Mouse (Mus musculus) forebrain, embryonic 12.5 days (tissue): ENCODE measurements around the gene Afap1l2. TPM values are rescaled to one million over a fixed set of nuclear protein-coding genes. Genes with fewer than 3 reads are reported as not detected.

ENCODE experiments used
- ATAC-seq: fragments of 200-750 bp; cut with Nextera tagmentation; 2 replicates; pipeline ENCODE4 v1.8.0; 2017; ENCODE audit warnings: moderate TSS enrichment; ENCODE audit not compliant: low FRiP score
- H3K27ac ChIP-seq: fragments of 300-500 bp; sonication (generic); 2 replicates; pipeline ENCODE4 v1.5.1; 2016; ENCODE audit warnings: mild to moderate bottlenecking
- H3K27me3 ChIP-seq: fragments of 300-500 bp; sonication (generic); 2 replicates; pipeline ENCODE4 v1.6.1; 2016; ENCODE audit warnings: mild to moderate bottlenecking
- H3K36me3 ChIP-seq: fragments of 300-500 bp; sonication (generic); replicated peaks from 2 replicates; pipeline ENCODE4 v1.6.1; 2016; ENCODE audit warnings: mild to moderate bottlenecking
- H3K4me1 ChIP-seq: fragments of 300-500 bp; sonication (generic); 2 replicates; pipeline ENCODE4 v1.6.1; 2016
- H3K4me2 ChIP-seq: fragments of 300-500 bp; sonication (generic); 2 replicates; pipeline ENCODE4 v1.6.1; 2016; ENCODE audit warnings: mild to moderate bottlenecking, moderate library complexity
- H3K4me3 ChIP-seq: fragments of 300-500 bp; sonication (generic); replicated peaks from 2 replicates; pipeline ENCODE4 v1.5.1; 2016; ENCODE audit warnings: mild to moderate bottlenecking
- H3K9ac ChIP-seq: fragments of 300-500 bp; sonication (generic); 2 replicates; pipeline ENCODE4 v1.6.1; 2016; ENCODE audit warnings: mild to moderate bottlenecking
- H3K9me3 ChIP-seq: fragments of 300-500 bp; sonication (generic); 2 replicates; pipeline ENCODE4 v1.6.1; 2016
- WGBS: fragments of 180-500 bp; shearing (Covaris S2); methylation state at CpG from one replicate; pipeline ENCODE4 v1.1.7; 2016; 5-methylcytosine and 5-hydroxymethylcytosine counted together
- polyA plus RNA-seq: library from polyadenylated mRNA; unstranded; fragments of >200 nt; fragmentation: Nextera tagmentation; extraction: Ambion mirVana; gene quantifications from 2 replicates; pipeline ENCODE4 v1.2.1, GENCODE M21; 2016

Afap1l2 gene
- polyA plus RNA-seq, 1 experiment from 2014 or later, result 2.7 TPM

DNA sequence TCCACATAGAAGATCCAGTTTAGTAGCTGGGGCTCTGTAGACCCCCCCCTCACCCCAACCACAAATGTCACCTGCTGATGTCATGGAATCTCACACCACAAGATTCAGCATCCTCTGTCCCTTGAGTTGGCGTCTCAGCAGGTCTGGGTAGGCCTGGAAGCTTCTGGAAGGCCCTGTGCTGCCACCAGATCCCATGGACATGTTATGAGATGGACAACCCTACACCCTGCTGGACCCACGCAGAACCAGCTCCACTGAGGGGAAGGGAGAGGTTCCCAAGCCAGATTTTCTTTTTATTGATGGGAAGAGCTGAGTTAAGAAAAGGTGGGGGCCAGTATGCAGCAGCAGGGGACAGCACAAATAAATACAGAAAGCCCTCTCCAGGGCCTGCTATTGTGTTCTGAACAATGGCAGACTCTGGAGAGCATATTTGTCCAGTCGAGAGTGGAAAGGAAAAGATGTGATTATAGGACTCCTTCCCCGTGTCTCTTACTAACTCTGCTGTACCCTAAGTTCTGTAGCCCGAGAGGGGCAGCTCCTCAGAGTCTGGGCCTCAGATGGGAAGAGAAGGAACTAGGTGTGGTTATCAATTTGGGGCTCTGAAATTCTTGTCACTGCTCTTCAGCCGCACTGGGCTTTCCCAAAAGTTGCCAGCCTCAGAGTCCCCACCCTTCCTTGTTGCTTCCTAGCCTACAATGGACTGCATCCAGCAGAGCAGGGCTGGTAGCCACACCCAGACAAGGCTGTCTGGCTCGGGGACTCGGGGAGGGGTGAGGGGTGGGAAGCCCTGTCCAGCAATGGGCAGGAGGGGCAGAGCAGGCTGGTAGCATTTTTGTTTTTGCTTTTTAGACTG lies 20.5 kb upstream of the Afap1l2 start:
- H3K27ac ChIP-seq, result no peak overlapping the region

GRCm38 (mm10) chr19:57026501-57026900 lies 18.5 kb upstream of the Afap1l2 start:
- Histone ChIP-seq H3K4me1 (peaks cover 8% of the 10 kb centered on the region), H3K4me2 (no peak overlapping the region), H3K36me3 (no peaks in the 10 kb centered on the region), H3K27ac (no peak overlapping the region), H3K9me3 (peaks cover 7% of the 10 kb centered on the region; the same call in 1 of the 2 replicates), H3K27me3 (no peaks in the 10 kb centered on the region), H3K4me3 (no peak overlapping the region), H3K9ac (no peak overlapping the region)
- ATAC-seq, result no peak
- WGBS, result 73% methylated on average over 4 of the region's 4 CpGs

More for the DNA sequence above, 20.5 kb upstream of the Afap1l2 start:
- H3K4me1 ChIP-seq, result peaks cover 8% of the 10 kb centered on the region
- H3K9ac ChIP-seq, result no peak overlapping the region
- no peak for ATAC-seq
- peaks cover 7% of the 10 kb centered on the region; the same call in 1 of the 2 replicates for H3K9me3 ChIP-seq
- no peak overlapping the region for H3K4me3 ChIP-seq
- no peak overlapping the region for H3K4me2 ChIP-seq
- no peaks in the 10 kb centered on the region for H3K36me3 ChIP-seq
- no peaks in the 10 kb centered on the region for H3K27me3 ChIP-seq
- 38% methylated on average over 8 of the region's 8 CpGs for WGBS

- no peak for ATAC-seq
- Histone ChIP-seq H3K9ac (no peak overlapping the region), H3K27ac (no peak overlapping the region), H3K9me3 (no peaks in the 10 kb centered on the region), H3K4me2 (no peak overlapping the region), H3K4me3 (no peak overlapping the region), H3K4me1 (peaks cover 12% of the 10 kb centered on the region), H3K27me3 (0 out of 2 replicates have a peak, but pooled peaks cover 3% of the 10 kb centered on the region), H3K36me3 (no peaks in the 10 kb centered on the region)
- 85% methylated on average over 8 of the region's 8 CpGs for WGBS
Observed at GRCm38 (mm10) chr19:57017785-57018179, 9.8 kb upstream of the Afap1l2 start.

GRCm38 (mm10) chr19:57016995-57017784 lies 9.2 kb upstream of the Afap1l2 start:
- no peak overlapping the region for H3K27ac ChIP-seq
- H3K9ac ChIP-seq, result no peak overlapping the region
- WGBS, result 56% methylated on average over 15 of the region's 15 CpGs
- H3K4me2 ChIP-seq, result no peak overlapping the region
- no peak overlapping the region for H3K4me3 ChIP-seq
- no peak for ATAC-seq
- H3K27me3 ChIP-seq, result 0 out of 2 replicates have a peak, but pooled peaks cover 3% of the 10 kb centered on the region
- H3K4me1 ChIP-seq, result peaks cover 12% of the 10 kb centered on the region
- H3K9me3 ChIP-seq, result no peaks in the 10 kb centered on the region
- H3K36me3 ChIP-seq, result no peaks in the 10 kb centered on the region

DNA sequence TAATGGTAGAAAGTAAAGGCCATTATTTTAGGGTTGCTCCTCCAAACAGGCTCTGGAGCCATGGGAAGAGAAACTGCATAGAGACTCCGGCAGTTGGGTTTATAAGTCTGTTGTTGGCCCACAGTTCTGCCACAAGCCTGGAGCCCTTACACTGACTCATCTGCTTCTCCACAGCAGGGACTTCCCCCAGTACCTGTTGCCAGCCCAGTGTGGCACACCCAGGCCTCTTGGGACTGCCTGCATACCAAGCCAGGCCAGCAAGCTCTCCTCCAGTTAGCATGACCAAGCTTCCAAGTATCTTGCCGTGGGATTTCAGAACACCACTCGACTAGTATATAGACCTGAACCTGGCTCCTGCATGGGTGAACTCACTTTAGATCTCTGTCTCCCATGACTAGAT lies 6.8 kb upstream of the Afap1l2 start:
- 92% methylated on average over 3 of the region's 3 CpGs for WGBS

DNA sequence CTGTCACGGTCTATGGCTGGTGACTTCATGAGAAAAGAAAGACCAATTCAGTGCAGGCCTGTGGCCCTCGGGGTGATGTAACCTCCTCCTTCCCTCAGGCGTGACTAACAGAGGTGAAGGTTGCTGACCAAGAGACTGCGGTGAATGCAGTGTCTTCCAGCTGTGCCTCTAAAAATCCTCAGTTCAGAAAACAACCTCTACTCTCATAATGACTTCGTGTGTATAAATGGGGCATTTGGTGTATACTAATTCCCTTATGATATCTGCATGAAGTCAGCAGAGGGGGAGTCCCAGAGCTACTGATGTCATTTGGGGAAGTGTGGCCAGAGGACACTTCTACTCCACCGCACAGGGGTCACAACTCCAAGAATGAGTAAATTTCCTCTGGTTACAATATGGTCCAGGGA lies 5.2 kb upstream of the Afap1l2 start:
- Histone ChIP-seq H3K9me3 (no peaks in the 10 kb centered on the region), H3K4me2 (no peak overlapping the region), H3K36me3 (no peaks in the 10 kb centered on the region), H3K4me3 (no peak overlapping the region), H3K9ac (no peak overlapping the region), H3K27me3 (peaks cover 22% of the 10 kb centered on the region), H3K27ac (no peak overlapping the region), H3K4me1 (peaks cover 20% of the 10 kb centered on the region)
- WGBS, result 57% methylated on average over 6 of the region's 6 CpGs
- ATAC-seq, result no peak

More for the DNA sequence above, 6.8 kb upstream of the Afap1l2 start:
- Histone ChIP-seq H3K27me3 (peaks cover 9% of the 10 kb centered on the region; the same call in 1 of the 2 replicates), H3K9me3 (no peaks in the 10 kb centered on the region), H3K4me2 (no peak overlapping the region), H3K27ac (no peak overlapping the region), H3K9ac (no peak overlapping the region), H3K36me3 (no peaks in the 10 kb centered on the region), H3K4me1 (peaks cover 12% of the 10 kb centered on the region), H3K4me3 (no peak overlapping the region)
- no peak for ATAC-seq

- peaks cover 34% of the 10 kb centered on the region for H3K27me3 ChIP-seq
- no peaks in the 10 kb centered on the region for H3K36me3 ChIP-seq
- WGBS, result 82% methylated on average over 3 of the region's 3 CpGs
- no peak overlapping the region for H3K4me3 ChIP-seq
- ATAC-seq, result no peak
- no peaks in the 10 kb centered on the region for H3K9me3 ChIP-seq
- H3K9ac ChIP-seq, result no peak overlapping the region
- H3K27ac ChIP-seq, result no peak overlapping the region
- peaks cover 31% of the 10 kb centered on the region for H3K4me1 ChIP-seq
- no peak overlapping the region for H3K4me2 ChIP-seq
Observed at GRCm38 (mm10) chr19:57012068-57012467, 4.0 kb upstream of the Afap1l2 start.

DNA sequence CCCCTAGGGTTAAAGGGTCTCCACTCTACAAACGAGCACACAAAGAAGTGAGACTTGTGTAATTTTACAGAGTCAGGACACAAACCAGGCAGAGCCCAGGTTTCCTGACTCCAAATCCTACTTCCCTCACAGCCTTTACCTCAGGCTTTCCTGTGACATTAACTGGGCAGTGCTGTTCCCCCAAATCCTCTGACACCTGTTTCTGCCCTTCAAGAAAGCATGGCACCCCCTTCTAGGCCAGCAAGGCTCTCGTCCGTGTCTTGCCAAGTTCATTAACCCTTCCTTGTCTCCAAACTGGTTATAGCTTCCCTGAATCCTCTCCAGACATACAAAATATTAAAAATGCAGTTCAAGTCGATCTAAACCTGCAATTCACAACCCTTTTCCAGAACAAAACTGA lies 2.0 kb upstream of the Afap1l2 start:
- H3K9me3 ChIP-seq, result no peaks in the 10 kb centered on the region
- 39% methylated on average over 4 of the region's 4 CpGs for WGBS
- no peak overlapping the region for H3K9ac ChIP-seq
- no peak overlapping the region for H3K4me2 ChIP-seq
- no peak for ATAC-seq
- H3K4me1 ChIP-seq, result peaks cover 25% of the 10 kb centered on the region
- H3K36me3 ChIP-seq, result no peaks in the 10 kb centered on the region
- no peak overlapping the region for H3K4me3 ChIP-seq
- H3K27ac ChIP-seq, result no peak overlapping the region
- H3K27me3 ChIP-seq, result peaks cover 51% of the 10 kb centered on the region

DNA sequence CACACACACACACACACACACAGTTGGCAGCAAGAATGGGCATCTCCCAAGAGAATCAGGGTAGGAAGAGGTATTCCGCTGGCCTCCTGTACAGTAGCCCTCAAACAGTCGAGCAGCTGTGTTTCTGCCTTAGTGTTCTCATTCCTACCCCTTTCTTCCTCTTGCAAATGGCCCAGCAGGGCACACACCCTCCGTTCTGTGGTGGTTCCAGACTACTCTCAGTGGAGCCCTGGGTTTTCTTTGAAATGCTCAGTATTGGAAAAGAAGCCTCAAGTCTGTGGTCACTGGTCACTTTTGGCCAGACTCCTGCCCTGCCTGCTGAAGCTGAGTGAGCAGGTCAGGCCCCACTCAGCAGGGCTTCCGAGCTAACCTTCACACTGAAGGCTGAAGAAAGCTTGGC lies 1.6 kb upstream of the Afap1l2 start:
- no peak for ATAC-seq
- Histone ChIP-seq H3K27ac (no peak overlapping the region), H3K9me3 (no peaks in the 10 kb centered on the region), H3K4me3 (no peak overlapping the region), H3K4me2 (no peak overlapping the region), H3K27me3 (peaks cover 51% of the 10 kb centered on the region), H3K36me3 (no peaks in the 10 kb centered on the region), H3K9ac (no peak overlapping the region), H3K4me1 (peaks cover 25% of the 10 kb centered on the region)
- 48% methylated on average over 4 of the region's 4 CpGs for WGBS

- Histone ChIP-seq H3K4me3 (peak overlapping the region; percentile 48), H3K4me1 (peaks cover 28% of the 10 kb centered on the region), H3K4me2 (peak overlapping the region; percentile 95; the same call in 1 of the 2 replicates), H3K9me3 (no peaks in the 10 kb centered on the region), H3K36me3 (no peaks in the 10 kb centered on the region), H3K27me3 (peaks cover 50% of the 10 kb centered on the region), H3K9ac (no peak overlapping the region), H3K27ac (no peak overlapping the region)
- ATAC-seq, result no peak
- WGBS, result 61% methylated on average over 16 of the region's 16 CpGs
Observed at GRCm38 (mm10) chr19:57007291-57007690, 737 bp downstream of the Afap1l2 start.

DNA sequence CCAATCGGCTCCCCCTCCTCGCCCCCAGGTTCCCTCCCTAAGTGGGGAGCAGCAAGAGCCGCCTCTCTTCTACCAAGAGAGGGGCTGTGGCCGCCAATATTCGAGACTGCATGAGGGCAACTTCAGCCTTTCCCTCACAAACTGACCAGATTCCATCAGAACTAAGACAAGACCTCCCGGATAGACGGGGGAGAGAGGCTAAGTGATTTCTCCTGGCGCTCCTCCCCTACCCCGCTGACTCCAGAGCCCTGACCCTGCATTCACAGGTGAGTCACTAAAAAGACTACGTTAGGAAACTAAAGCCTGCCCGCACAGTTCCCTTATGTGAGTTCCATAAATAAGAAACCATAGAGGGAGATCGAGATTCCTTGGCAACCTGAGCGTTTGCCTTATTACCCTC lies 1.2 kb downstream of the Afap1l2 start:
- peaks cover 28% of the 10 kb centered on the region for H3K4me1 ChIP-seq
- no peak overlapping the region for H3K27ac ChIP-seq
- no peaks in the 10 kb centered on the region for H3K9me3 ChIP-seq
- 57% methylated on average over 13 of the region's 13 CpGs for WGBS
- no peak overlapping the region for H3K9ac ChIP-seq
- peaks cover 50% of the 10 kb centered on the region for H3K27me3 ChIP-seq
- ATAC-seq, result no peak
- H3K36me3 ChIP-seq, result no peaks in the 10 kb centered on the region
- H3K4me2 ChIP-seq, result no peak overlapping the region
- H3K4me3 ChIP-seq, result no peak overlapping the region

DNA sequence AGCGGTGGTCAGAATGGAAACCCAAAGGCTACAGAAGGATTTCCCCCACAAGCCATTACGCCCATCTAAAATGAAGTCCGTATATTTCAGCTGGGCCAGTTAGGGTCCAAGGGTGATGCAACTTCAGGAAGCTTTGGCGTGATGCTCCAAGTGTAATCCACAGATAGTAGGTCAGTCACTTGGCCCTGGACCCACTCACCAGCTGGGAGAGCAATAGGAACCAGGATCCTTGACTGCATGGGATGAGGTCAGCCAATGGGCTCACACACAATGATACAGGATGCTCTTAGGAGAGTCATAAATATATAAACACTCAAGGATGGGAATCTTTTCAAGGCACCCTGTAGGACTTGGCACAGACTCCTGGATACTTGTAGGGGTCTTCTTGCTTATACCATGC lies 3.0 kb downstream of the Afap1l2 start:
- Histone ChIP-seq H3K4me1 (peaks cover 28% of the 10 kb centered on the region), H3K27me3 (peaks cover 47% of the 10 kb centered on the region), H3K36me3 (no peaks in the 10 kb centered on the region), H3K27ac (no peak overlapping the region), H3K9me3 (no peaks in the 10 kb centered on the region), H3K4me2 (no peak overlapping the region), H3K4me3 (no peak overlapping the region), H3K9ac (no peak overlapping the region)
- no peak for ATAC-seq
- WGBS, result 90% methylated on average over 4 of the region's 4 CpGs
